Mouse (Mus musculus): ENCODE measurements around the gene Il17f. TPM values are rescaled to one million over a fixed set of nuclear protein-coding genes. Genes with fewer than 3 reads are reported as not detected.

Gene Il17f
- polyA plus RNA-seq, 1 experiment: not detected

GRCm38 (mm10) chr1:20819771-20820605 lies 29.6 kb upstream of the Il17f start, which contains the start of gene Mcm3:
Gene Mcm3 (minus strand): TSS chr1:20820312.
- peaks cover 13% of the 10 kb centered on the region for H3K79me2 ChIP-seq (ENCODE audit: control insufficient read depth, insufficient read depth)
- H3K27me3 ChIP-seq (ENCODE audit: control insufficient read depth, insufficient read depth, insufficient read length): no peaks in the 10 kb centered on the region
- TF ChIP-seq MAX (IDR thresholded peaks at IDR 0.05; ENCODE audit: low read depth) (peak; percentile 81), MYOG (IDR thresholded peaks at IDR 0.05; ENCODE audit: control insufficient read depth in 1 of 3, insufficient read depth in 1 of 3, insufficient read length in 2 of 3, low read depth in 2 of 3) (no peak), MYOD1 (IDR thresholded peaks at IDR 0.05; ENCODE audit: control insufficient read depth in 1 of 3, insufficient read length in 2 of 3, low read depth in 2 of 3) (no peak), SRF (IDR thresholded peaks at IDR 0.05; ENCODE audit: control insufficient read depth, insufficient read length, low read depth) (peak; percentile 49), CEBPB (IDR thresholded peaks at IDR 0.05; ENCODE audit: insufficient read depth, poor library complexity, severe bottlenecking) (peak; percentile 97), USF1 (IDR thresholded peaks at IDR 0.05; ENCODE audit: low read depth) (peak; percentile 27), POLR2A (IDR thresholded peaks at IDR 0.05; ENCODE audit: insufficient read length, low read depth) (peak; percentile 45), TCF12 (IDR thresholded peaks at IDR 0.05; ENCODE audit: insufficient read depth, poor library complexity, severe bottlenecking) (no peak), REST (IDR thresholded peaks at IDR 0.05; ENCODE audit: insufficient read depth, insufficient read length) (no peak), TCF3 (IDR thresholded peaks at IDR 0.05; ENCODE audit: insufficient read length, low read depth) (no peak), POLR2AphosphoS2 (IDR thresholded peaks at IDR 0.05; ENCODE audit: insufficient read length, low read depth) (no peak), E2F4 (IDR thresholded peaks at IDR 0.05; ENCODE audit: insufficient read depth) (peak; percentile 99)
- peak within 1 kb of the TSS; percentile 38 for H3K4me3 ChIP-seq
- no peak within 1 kb of the TSS for H3ac ChIP-seq (ENCODE audit: control insufficient read depth, insufficient read length)
- H3K36me3 ChIP-seq (ENCODE audit: control insufficient read depth, insufficient read depth): peaks cover 7% of the 10 kb centered on the region
- H3K4me2 ChIP-seq (ENCODE audit: low read depth): peak within 1 kb of the TSS; percentile 86

DNA sequence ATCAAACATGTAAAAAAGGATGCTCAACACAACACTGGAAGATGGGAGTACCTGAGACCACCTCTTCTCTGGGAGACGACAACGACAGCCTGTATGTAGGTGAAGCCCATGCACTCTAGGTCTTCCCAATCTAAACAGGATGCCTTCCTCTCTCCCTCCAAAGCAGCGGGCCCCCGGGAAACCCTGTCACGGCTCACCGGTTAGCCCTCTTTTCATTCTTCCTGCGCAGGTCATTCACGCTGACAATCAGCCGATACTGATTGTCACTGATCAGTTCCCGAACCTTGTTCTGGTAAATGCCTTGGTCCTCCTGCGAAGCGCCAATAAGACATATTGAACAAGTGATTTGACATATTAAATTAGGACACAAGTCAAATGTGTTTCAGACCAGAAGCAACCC lies 27.2 kb upstream of the Il17f start:
- Histone ChIP-seq H3K36me3 (ENCODE audit: control insufficient read depth, insufficient read depth) (peaks cover 12% of the 10 kb centered on the region), H3K27me3 (ENCODE audit: control insufficient read depth, insufficient read depth, insufficient read length) (no peaks in the 10 kb centered on the region), H3K79me2 (ENCODE audit: control insufficient read depth, insufficient read depth) (peaks cover 13% of the 10 kb centered on the region), H3ac (ENCODE audit: control insufficient read depth, insufficient read length) (no peak overlapping the region), H3K4me3 (no peak overlapping the region), H3K4me2 (ENCODE audit: low read depth) (no peak overlapping the region)
- TF ChIP-seq E2F4 (IDR thresholded peaks at IDR 0.05; ENCODE audit: insufficient read depth) (no peak), MYOG (IDR thresholded peaks at IDR 0.05; ENCODE audit: control insufficient read depth in 1 of 3, insufficient read depth in 1 of 3, insufficient read length in 2 of 3, low read depth in 2 of 3) (no peak), MYOD1 (IDR thresholded peaks at IDR 0.05; ENCODE audit: control insufficient read depth in 1 of 3, insufficient read length in 2 of 3, low read depth in 2 of 3) (no peak), POLR2AphosphoS2 (IDR thresholded peaks at IDR 0.05; ENCODE audit: insufficient read length, low read depth) (no peak), USF1 (IDR thresholded peaks at IDR 0.05; ENCODE audit: low read depth) (no peak), CEBPB (IDR thresholded peaks at IDR 0.05; ENCODE audit: insufficient read depth, poor library complexity, severe bottlenecking) (no peak), TCF12 (IDR thresholded peaks at IDR 0.05; ENCODE audit: insufficient read depth, poor library complexity, severe bottlenecking) (no peak), MAX (IDR thresholded peaks at IDR 0.05; ENCODE audit: low read depth) (no peak), SRF (IDR thresholded peaks at IDR 0.05; ENCODE audit: control insufficient read depth, insufficient read length, low read depth) (no peak), POLR2A (IDR thresholded peaks at IDR 0.05; ENCODE audit: insufficient read length, low read depth) (no peak), TCF3 (IDR thresholded peaks at IDR 0.05; ENCODE audit: insufficient read length, low read depth) (no peak), REST (IDR thresholded peaks at IDR 0.05; ENCODE audit: insufficient read depth, insufficient read length) (no peak)

DNA sequence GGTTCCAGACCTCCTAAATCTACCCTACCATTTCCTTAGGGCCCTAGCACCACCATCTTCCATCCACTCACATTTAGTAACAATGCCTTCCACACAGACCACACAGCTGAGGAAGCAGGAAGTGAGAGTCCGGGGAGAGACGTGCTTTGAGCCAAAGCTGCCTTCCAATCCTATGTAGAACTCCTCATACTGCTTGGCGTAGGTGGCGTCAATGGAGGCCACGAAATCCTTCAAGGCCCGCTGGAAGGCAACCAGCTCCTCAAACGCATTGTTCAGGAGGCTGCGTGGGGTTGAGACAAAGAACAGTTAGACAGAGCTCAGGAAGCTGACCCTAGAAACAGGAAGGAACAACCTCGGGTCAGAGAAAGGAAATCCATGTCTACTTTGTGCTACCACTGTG lies 26.8 kb upstream of the Il17f start:
- H3ac ChIP-seq (ENCODE audit: control insufficient read depth, insufficient read length): no peak overlapping the region
- no peak for TF ChIP-seq CEBPB (IDR thresholded peaks at IDR 0.05; ENCODE audit: insufficient read depth, poor library complexity, severe bottlenecking)
- no peak for TF ChIP-seq POLR2A (IDR thresholded peaks at IDR 0.05; ENCODE audit: insufficient read length, low read depth)
- TF ChIP-seq E2F4 (IDR thresholded peaks at IDR 0.05; ENCODE audit: insufficient read depth): no peak
- TF ChIP-seq SRF (IDR thresholded peaks at IDR 0.05; ENCODE audit: control insufficient read depth, insufficient read length, low read depth): no peak
- no peak for TF ChIP-seq POLR2AphosphoS2 (IDR thresholded peaks at IDR 0.05; ENCODE audit: insufficient read length, low read depth)
- TF ChIP-seq TCF3 (IDR thresholded peaks at IDR 0.05; ENCODE audit: insufficient read length, low read depth): no peak
- TF ChIP-seq REST (IDR thresholded peaks at IDR 0.05; ENCODE audit: insufficient read depth, insufficient read length): no peak
- no peak for TF ChIP-seq USF1 (IDR thresholded peaks at IDR 0.05; ENCODE audit: low read depth)
- no peak for TF ChIP-seq MAX (IDR thresholded peaks at IDR 0.05; ENCODE audit: low read depth)
- TF ChIP-seq TCF12 (IDR thresholded peaks at IDR 0.05; ENCODE audit: insufficient read depth, poor library complexity, severe bottlenecking): no peak
- TF ChIP-seq MYOG (IDR thresholded peaks at IDR 0.05; ENCODE audit: control insufficient read depth in 1 of 3, insufficient read depth in 1 of 3, insufficient read length in 2 of 3, low read depth in 2 of 3): no peak
- no peak for TF ChIP-seq MYOD1 (IDR thresholded peaks at IDR 0.05; ENCODE audit: control insufficient read depth in 1 of 3, insufficient read length in 2 of 3, low read depth in 2 of 3)
- H3K4me2 ChIP-seq (ENCODE audit: low read depth): no peak overlapping the region
- peaks cover 12% of the 10 kb centered on the region for H3K36me3 ChIP-seq (ENCODE audit: control insufficient read depth, insufficient read depth)
- peaks cover 13% of the 10 kb centered on the region for H3K79me2 ChIP-seq (ENCODE audit: control insufficient read depth, insufficient read depth)
- no peak overlapping the region for H3K4me3 ChIP-seq
- no peaks in the 10 kb centered on the region for H3K27me3 ChIP-seq (ENCODE audit: control insufficient read depth, insufficient read depth, insufficient read length)

- Histone ChIP-seq H3K27me3 (ENCODE audit: control insufficient read depth, insufficient read depth, insufficient read length) (no peaks in the 10 kb centered on the region), H3K4me2 (ENCODE audit: low read depth) (no peak overlapping the region), H3K79me2 (ENCODE audit: control insufficient read depth, insufficient read depth) (peaks cover 11% of the 10 kb centered on the region), H3K4me3 (no peak overlapping the region), H3K36me3 (ENCODE audit: control insufficient read depth, insufficient read depth) (peaks cover 17% of the 10 kb centered on the region), H3ac (ENCODE audit: control insufficient read depth, insufficient read length) (no peak overlapping the region)
- TF ChIP-seq CEBPB (IDR thresholded peaks at IDR 0.05; ENCODE audit: insufficient read depth, poor library complexity, severe bottlenecking) (no peak), REST (IDR thresholded peaks at IDR 0.05; ENCODE audit: insufficient read depth, insufficient read length) (no peak), TCF3 (IDR thresholded peaks at IDR 0.05; ENCODE audit: insufficient read length, low read depth) (no peak), MYOD1 (IDR thresholded peaks at IDR 0.05; ENCODE audit: control insufficient read depth in 1 of 3, insufficient read length in 2 of 3, low read depth in 2 of 3) (no peak)
Observed at GRCm38 (mm10) chr1:20814521-20814920, 24.1 kb upstream of the Il17f start.

Measured in myocyte (in vitro differentiated cells).